Mouse (Mus musculus) liver (tissue): ENCODE measurements at regions not wholly inside any gene's neighbourhood (a gene's known extent, or its start where the extent isn't known, plus 50 kb on each side); places are given as distances from the start of the nearest gene placed in this dataset.
A peak's percentile ranks its signal among the peaks of the same experiment; 100 is the strongest.

Experiments used
- DNase-seq: peaks from one replicate; pipeline ENCODE4 v3.0.0-alpha.2; 2020; ENCODE audit warnings: mixed read lengths

DNA sequence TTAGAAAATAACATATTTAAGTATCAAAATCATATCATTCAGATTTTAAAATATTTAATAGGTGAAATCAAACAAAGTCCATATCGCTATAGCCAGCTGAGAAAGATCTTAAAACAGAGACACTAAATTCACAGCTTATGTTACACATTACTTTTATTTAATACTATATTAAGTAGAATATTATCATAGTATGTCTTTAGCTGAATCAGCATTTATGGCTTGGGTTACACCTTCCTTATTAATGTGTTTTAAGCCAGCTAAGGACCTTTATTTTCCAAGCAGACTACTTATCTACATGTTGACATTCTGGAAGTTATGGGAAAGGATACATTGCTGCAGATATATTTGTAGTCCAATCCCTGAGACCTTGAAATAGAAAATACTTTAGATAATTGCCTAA lies 684.9 kb upstream of the Adgrl4 start:
- DNase-seq: no peak

DNA sequence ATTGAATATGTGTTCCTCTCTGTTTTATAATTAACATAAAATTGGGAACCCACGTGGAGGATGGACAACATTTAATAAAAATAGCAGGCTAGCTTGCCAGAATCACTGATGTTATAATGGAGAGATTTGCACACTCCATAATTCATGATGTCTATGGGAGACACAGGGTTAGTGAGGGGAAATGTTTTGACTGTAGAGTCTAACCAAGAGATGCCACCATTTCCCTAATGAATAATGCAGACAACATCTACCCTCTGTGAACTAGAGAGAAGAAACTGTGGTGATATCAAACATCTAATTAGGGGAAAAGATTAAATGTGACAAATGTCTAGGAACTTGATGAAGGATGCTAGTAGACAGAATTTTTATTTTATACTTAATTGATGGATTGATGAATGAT lies 677.8 kb upstream of the Adgrl4 start:
- DNase-seq: no peak

DNA sequence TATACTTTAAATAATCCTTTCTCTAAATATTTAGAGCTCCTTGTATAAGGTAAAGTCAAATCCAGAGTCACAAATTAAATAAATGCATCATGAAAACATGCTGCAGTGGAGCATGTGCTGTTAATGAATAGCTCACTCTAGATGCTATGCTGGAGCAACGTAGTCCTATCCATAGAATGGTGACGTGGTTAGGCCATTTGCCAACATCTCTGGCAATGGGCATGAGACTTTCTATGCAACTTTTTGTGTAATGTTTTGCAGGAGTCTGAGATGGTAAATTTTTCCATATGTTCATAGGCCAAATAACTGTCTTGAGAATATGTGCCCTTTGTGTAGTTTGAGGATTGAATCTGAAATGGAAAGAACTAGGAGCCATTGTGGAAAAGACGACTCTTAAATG lies 653.1 kb upstream of the Adgrl4 start:
- DNase-seq: no peak

DNA sequence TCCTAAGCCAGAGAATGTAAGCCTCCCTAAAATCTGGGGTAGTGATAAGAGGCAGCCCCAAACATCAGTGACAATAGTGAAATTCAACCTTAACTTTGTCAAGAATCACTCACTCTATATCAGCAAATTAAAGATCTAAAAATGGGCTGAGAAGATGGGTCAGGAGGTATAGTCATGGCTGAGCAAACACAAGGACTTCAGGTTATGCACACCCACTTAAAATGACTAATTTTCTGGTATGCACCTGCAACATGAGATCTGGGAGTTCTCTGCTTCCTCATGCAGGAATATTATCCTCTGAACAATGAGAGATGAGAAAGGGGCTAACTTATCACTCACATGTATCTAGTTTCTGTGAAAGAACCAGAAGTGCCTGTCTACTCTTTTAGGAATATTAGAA lies 619.9 kb upstream of the Adgrl4 start:
- DNase-seq: no peak

DNA sequence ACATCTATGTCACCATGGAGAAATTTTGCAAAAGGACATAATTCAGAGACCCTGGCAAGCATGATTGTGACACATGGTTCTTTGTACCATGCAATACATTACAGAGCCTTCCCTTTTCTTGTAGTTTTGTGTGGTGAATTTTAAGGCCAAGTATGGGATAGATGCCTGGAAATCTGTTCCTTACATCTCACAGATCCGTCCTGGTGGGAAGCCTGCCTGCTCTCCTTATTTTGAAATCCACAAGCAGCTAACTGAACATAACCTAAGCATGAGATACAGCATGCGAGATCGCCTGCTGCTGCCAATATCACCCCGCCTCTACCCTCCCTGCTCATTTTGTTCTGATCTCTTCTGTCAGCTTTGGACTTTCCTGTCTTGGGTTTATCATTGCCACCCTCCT lies 618.3 kb upstream of the Adgrl4 start:
- DNase-seq: no peak

DNA sequence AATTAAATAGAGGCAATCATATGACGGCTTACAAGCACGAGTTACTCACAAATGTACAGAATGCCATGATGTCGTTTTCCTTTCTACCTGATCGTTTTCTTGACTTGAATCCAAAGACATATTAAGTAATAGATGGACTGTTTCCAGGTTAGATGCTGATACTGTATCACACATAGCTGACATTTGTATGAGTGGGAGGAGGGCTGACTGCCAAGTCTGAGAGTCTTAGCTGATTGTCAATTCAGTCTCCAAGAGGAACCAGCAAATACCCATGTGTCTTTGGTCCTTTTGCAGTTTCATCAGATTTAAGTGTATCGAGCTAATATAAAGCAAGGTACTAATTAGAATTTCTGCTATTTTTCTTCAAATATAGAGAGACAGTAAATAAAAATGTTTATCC lies 617.6 kb upstream of the Adgrl4 start:
- DNase-seq: no peak

DNA sequence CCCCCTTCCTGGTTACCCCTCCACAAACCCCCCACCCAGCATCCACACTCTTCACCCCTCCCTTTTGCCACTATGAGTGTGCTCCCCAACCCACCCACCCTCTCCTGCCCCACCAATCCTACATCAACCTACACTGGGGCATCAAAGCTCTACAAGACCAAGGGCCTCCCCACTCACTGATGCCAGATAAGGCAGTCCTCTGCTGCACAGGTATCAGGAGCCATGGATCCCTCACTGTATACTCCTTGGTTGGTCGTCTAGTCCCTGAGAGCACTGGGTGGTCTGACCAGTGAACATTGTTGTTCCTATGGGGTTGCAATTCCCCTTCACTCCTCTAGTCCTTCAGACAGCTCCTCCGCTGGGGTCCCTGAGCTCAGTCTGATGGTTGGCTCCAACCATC lies 591.7 kb upstream of the Adgrl4 start:
- no peak for DNase-seq

DNA sequence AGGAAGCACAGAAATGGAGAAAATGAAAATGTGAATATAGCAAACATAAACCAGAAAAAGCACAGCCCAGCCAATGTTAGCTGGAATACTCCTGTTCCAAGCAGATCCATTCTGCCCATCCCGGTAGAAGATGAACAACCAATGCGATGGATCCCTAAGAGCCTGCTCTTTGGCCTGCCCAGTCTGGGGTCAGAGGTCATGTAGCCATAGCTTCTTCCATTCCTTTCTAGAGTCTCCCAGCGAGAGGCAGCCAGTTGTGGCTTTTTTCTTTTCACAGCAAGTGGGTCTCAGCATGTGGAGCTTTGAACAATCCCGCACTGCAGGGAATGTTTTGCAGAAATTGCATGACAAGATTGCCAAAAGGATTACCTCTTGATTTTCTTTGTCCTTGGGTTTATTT lies 585.6 kb upstream of the Adgrl4 start:
- no peak for DNase-seq

DNA sequence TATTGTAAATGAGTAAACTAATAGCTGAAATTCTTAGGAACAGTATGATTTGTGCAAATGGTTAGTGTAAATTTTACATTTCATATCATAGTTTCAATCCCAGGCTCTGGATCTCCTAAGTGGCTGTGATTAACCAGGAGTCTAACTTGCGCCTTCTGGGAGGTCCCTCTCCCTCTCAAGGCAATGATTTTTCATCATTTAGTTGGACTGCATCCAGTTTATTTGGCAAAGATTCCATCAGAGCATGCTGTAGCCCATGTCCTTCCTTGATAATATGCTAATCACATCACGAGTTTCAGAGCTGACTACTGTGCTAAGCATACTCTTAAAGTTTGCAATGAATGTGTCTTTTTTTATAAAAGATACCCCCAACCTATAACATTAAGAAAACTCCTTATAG lies 541.0 kb upstream of the Adgrl4 start:
- no peak for DNase-seq

DNA sequence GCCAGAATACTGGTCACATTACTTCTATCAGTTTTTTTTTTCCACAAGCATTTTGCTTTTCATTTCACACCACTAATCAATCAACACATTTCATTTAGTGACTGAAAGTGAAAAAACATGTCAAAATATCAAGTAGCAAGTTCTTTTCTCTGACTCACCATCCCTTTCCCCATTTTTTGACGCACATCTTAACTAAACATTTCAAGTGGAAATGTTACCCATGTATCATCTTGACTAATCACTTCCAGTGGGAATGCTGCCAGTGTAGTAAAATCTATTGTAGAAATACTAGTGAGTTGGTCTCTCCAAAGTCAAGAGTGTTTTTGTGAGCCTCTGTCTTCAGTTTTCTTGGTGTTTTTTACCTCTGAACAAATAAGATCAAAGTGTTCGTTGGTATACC lies 527.6 kb upstream of the Adgrl4 start:
- no peak for DNase-seq

DNA sequence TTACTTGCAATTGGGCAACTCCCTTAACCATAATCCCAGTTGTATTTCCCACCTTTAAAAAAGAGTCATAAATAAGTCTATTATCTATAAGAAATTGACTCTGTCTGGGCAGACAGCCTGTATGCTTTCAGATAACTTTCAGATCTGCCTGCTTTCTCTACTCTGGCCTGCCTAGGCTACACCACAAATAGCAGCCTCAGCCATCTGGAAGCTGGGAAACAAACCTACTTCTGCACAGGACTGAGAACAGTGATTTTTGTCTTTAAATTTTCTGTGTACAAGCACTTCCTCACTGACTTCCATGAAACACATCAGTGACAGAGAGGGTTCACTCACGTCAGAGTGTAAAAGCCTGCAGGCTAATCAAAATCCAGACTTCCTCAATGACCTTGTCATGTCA lies 482.8 kb upstream of the Adgrl4 start:
- DNase-seq: no peak

DNA sequence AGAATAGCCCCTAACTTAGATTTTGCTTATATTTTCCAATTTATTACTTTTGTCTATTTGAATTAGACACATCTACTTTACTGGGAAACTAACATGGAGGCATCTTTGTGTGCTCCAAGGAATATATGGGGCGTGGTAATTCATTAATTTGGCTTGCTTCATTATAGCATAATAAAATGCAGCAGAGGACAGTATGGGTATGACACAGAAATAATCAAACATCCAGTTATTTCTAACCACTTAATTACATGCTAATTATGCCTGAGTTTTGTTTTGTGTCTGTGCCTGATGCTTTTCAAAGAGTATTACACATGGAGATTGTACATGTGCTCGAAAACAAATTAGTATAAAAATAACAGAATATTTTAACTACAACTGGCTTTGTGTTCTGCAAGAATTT lies 438.0 kb upstream of the Adgrl4 start:
- DNase-seq: no peak

DNA sequence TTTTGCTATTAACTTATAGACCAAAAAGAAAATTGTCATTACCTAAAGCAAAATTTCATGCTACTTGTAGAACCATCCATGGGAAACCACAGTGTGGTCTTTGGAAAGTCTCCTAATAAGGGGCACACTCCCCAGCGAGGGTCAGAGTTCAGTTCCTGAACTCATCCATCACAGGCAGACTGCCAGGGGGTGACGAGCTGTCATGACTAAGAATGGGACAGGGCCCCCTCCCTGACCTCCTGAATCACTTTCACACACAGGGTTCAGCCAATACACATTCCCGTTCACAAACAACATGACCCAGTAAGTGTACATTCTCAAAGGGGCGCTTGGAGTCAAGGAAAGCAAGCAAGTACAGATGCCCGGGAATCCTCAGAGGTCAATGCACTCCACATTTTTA lies 437.5 kb upstream of the Adgrl4 start:
- peak; percentile 5 for DNase-seq

DNA sequence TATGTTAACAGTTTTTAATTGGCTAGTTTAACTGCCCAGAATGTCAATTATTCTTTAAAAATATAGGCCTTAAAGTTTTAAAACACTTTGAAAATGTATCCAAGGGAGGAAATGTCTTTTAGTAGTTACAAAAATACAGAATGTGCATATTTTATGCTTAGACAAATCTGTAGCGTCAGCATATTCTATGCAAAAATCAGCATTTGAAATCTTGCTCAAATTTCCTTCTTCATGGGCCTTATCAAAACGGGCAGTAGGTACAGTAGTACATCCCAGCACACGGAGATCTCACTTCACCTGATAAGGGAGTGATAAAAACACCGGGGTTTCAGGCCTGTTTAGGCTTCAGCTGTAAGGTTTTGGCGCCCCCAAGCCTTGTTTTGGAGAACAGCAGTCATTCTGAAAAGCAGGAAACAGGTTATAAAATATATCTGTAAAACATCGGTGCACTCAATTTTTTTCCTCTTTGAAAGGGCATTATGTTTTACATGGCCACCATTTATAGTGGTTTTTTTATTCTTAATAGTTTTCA lies 435.7 kb upstream of the Adgrl4 start:
- peak; percentile 4 for DNase-seq

DNA sequence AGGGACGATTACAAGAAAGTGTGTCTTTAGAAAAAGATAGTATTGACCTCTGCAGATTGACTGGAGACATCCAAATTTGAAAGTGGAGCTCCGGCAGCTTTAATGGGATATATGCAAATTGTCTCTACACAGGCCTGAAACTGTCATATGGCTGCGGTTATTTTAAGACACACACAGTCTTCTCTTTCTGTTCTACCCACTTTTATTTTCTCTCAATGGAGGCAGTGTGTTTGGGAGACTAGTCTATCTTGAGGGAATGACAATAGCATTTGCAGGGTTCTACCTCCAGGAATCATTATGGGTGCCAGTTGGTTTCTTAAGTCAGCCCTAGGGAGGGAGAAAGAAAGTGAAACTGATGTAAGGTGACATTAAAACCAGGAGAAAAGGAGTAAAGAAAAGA lies 434.2 kb upstream of the Adgrl4 start:
- DNase-seq: no peak

DNA sequence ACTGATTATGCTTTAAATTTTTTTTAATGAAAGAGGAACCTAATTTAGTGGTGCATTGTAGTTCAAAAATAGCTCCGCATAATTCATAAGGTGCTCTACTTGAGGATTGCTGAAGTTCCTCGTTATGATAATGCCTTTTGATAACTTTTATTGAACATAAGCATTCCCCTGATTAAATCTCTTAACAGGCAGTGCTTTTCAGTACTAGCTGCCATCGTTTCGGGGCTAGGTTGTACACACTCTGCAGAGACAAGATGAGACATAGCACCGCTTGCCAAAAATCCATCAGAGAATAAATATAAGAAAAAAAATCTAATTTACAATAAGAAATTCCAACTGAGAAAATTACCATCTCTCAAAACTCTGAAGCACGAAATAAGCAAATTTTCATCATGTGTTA lies 433.7 kb upstream of the Adgrl4 start:
- DNase-seq: no peak

DNA sequence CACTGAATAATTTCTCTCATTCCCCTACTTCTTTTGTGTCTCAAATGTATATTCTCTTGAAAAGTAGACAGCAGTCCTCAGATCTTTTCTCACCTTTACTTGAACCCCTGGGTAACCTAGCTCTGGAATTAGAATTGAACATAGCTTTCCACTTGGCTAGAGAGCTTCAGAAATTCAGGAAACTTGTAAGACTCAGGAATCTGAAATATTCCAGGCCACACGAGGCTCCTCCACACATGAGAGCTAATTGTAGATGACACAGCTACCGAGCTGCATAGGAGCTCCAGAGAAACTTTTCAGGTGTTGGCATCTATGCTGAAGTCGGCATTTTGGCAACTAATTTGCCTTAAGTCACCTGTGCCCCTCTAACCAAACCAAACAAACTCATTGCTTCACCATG lies 417.7 kb upstream of the Adgrl4 start:
- DNase-seq: no peak

DNA sequence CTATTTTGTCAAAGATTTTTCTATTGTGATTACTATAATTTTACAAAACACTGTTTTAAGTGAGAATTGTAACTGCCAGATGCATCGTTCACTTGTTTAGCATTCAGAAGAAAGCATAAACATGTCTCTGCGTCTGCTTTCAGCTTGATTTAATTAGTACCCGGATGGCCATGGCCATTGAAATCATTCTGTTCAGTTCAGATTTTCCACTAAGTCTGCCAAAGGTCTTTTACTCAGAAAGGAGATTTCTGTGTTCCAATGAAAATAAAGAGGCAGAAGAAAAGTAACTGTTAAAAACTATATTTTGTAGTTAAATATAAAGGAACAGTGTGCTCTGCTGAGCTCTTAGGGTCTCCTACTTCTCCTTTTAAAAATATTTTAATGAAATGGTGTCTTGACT lies 380.2 kb upstream of the Adgrl4 start:
- no peak for DNase-seq

DNA sequence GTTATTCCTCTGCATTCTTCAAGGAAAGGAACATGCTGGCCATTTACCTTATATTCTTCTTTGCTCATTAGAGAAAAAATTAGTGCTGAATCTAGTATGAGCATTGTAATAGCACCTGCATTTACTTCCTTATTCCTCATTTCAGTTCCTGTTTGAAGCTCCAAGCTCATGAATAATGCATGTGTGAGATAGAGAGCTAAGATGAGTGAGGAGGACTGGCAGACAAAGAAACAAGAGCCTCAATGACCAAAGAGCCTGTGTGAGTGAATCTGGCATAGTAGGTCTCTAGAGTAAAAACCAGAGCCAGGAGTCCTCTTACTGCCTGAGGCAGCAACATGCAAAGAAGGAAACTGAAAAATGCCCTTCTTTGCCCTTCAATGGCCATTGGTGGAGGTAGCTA lies 365.4 kb upstream of the Adgrl4 start:
- DNase-seq: no peak

DNA sequence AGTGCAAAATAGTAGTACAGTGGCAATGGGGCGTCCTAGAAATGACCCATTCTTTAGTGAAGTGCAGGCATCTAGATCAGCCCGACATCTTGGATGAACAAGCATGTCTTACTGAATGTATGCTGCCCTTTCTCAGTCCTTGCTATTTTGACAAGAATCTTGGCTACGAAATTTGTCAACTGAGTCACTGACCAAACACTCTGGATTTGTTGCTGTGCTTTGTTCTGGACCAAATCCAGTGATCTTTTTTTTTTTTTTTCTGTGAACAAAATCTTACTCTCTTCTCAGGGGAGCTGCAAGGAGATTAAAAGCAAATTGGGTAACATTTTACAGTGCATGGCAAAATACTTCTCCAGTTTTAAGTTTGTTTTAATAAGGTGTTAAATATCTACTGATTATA lies 320.9 kb upstream of the Adgrl4 start:
- no peak for DNase-seq

DNA sequence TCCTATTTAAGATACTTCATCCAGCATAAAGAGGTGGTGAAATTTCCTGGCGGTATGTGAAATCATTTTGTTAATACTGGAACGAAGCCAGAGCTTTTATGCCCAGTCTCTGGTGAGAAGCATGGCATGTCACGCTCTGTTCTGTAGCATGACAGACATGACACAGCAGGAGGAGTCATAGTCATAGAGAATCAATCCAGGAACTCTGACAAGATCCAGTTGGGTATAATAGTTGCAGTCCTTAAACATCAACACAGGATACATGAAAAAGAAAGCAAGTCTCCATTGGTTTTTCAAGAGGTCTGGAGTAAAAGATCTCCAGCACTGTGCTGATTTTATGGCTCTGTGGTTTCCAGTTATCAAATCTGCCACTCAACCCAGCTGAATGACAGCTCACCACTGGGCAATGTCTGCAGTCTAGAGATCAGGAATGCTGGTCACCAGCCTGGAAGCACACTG lies 320.1 kb upstream of the Adgrl4 start:
- no peak for DNase-seq

DNA sequence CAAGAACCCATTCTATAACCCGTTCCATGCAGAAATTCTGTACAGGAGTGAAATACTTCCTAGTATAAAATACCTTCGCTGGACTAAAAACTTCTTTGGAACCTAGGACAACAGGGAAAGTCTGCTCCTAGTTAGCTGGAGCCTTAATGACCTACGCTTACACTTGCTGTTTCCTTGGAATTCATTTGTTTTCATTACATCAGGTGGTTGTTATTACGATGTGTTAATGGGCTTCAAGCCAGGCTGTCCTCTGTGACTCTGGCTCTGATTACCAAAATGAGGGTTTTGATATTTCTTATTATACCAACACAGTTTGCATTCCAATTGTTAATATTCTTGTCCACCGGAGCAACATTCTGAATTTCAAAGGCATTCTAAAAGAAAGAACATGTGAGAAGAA lies 313.6 kb upstream of the Adgrl4 start:
- no peak for DNase-seq

DNA sequence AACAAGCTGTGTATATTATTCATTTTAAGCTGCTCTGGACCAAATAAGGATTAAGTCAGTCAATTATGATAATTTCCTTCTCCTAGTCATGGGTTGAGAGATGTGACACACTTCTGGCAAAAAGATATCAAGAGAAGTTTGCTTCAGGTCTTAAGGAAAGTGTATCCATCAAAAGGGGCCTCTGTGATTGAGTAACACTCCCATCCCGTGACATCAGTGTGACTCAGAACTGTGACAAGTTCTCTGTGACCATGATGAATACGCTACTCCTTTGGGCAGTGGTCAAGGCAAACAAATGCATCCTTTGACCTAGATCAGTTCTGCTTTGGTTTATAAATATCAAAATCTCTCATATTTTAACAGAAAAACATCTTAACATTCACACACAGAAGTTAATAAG lies 290.8 kb upstream of the Adgrl4 start:
- DNase-seq: no peak

DNA sequence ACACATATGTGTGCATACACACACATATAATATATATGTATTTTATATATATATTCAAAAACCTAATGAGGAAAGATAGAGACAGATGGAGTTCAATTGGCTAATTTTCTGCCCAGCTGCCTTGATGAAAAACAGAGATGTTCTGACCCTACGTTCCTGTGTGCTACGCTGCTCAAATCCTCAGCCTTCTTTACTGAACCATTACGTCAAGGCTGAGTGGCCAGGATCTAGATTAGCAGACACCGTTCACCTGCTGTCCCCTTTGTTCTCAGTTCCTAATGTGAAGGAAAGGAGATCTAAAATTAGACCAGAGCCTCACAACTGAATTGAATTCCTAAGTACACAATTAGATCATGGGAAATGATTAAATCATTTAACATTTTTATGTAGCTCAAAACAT lies 284.3 kb upstream of the Adgrl4 start:
- DNase-seq: no peak

DNA sequence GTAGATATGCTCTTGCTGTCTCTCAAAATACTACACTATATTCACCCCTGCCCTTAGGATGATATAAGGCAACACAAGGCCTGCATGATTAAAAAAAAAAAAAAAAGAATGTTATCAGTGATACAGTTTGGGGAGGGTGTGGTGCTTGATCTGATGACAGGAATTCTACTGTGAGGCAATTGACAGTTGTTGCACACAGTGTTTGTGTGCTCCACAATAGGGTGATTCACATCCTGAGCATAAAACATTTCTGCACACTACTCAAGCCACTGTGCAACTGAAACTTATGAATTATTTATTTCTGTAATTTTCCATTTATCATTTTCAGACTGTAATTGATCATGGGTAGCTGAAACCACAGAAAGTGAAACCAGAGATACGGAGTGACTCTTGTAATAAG lies 277.2 kb upstream of the Adgrl4 start:
- DNase-seq: no peak

DNA sequence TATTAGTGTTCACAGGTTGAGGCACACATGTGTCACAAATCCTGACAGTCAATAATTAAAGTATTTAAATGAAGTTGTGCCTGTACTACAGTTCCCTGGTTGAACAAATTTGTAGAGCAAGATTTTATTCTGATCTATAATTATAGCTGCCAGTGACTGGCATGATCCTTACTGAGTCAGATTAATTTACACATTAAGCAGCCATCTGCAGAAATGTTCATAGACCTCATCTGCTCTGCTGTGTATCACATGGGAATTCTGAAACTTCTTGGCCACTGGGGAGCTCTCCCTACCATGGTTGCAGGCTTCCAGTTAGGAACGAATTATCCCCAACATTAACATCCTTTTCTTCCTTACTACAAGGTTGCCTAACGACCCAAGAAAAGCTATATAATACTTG lies 255.6 kb upstream of the Adgrl4 start:
- no peak for DNase-seq
